Mouse (Mus musculus) lung, adult 2 months (tissue): ENCODE measurements at regions not wholly inside any gene's neighbourhood (a gene's known extent, or its start where the extent isn't known, plus 50 kb on each side); places are given as distances from the start of the nearest gene placed in this dataset.

Experiments used
- DNase-seq: peaks from one replicate; pipeline ENCODE4 v3.0.0; 2022
- H3K4me1 ChIP-seq: fragments of 200-500 bp; 2 replicates; pipeline ENCODE4 v1.6.1; 2011; ENCODE audit warnings: low read length; ENCODE audit not compliant: control insufficient read depth, insufficient read depth
- H3K4me3 ChIP-seq: fragments of 200-500 bp; replicated peaks from 2 replicates; pipeline ENCODE3; 2011; ENCODE audit warnings: low read depth, mild to moderate bottlenecking, control low read depth, low read length; ENCODE audit errors: extremely low read depth
- CTCF ChIP-seq: fragments of 200-500 bp; IDR thresholded peaks from 2 replicates; pipeline ENCODE4 v1.5.1; 2011; ENCODE audit warnings: mild to moderate bottlenecking, low read length, control low read depth; ENCODE audit not compliant: insufficient read depth
- POLR2A ChIP-seq: fragments of 200-500 bp; IDR thresholded peaks from 2 replicates; pipeline ENCODE4 v1.6.1; 2011; ENCODE audit warnings: low read depth, mild to moderate bottlenecking, control low read depth, low read length, borderline replicate concordance; ENCODE audit errors: extremely low read depth
- WGBS: fragments of 180-500 bp; shearing (Covaris S2); methylation state at CpG from one replicate; pipeline ENCODE4 v1.1.7; 2018; 5-methylcytosine and 5-hydroxymethylcytosine counted together

DNA sequence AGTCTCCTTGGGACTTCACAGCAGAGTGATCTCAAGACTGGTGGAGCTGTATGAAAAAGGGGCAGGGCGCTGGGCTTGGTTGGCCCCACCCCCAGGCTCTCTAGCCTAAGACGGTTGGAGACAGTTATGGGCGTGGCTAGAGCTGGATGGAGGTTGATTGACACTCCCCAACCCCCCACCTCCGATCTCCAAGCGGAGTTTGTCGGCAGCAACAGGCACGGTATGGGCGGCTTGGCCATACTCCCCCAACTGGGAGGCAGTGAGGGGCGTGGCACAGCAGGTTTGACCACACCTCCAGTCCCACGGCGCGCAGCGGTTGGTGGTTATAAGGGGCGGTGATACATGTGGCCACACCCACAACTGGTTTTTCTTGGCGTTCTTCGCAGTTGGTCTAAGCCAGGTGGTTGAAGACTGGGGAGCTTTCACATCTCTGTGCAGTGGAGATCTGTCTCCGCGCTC lies 120.8 kb upstream of the Lemd2 start:
- 5% methylated on average over 18 of the region's 18 CpGs for WGBS
- Histone ChIP-seq H3K4me1 (0 out of 2 replicates have a peak, but pooled peaks cover 4% of the 10 kb centered on the region), H3K4me3 (no peak overlapping the region)
- TF ChIP-seq POLR2A (no peak), CTCF (no peak)
- DNase-seq: peak; percentile 48

GRCm38 (mm10) chr17:27323513-27323912 lies 119.2 kb upstream of the Lemd2 start:
- Histone ChIP-seq H3K4me3 (no peak overlapping the region), H3K4me1 (0 out of 2 replicates have a peak, but pooled peaks cover 4% of the 10 kb centered on the region)
- no peak for TF ChIP-seq POLR2A
- no peak for TF ChIP-seq CTCF
- WGBS: 37% methylated on average over 2 of the region's 2 CpGs
- DNase-seq: no peak

GRCm38 (mm10) chr17:27322891-27323509 lies 118.7 kb upstream of the Lemd2 start:
- TF ChIP-seq CTCF (no peak), POLR2A (no peak)
- 47% methylated on average over 6 of the region's 6 CpGs for WGBS

GRCm38 (mm10) chr17:27318969-27319695 lies 114.9 kb upstream of the Lemd2 start:
- Histone ChIP-seq H3K4me1 (no peaks in the 10 kb centered on the region), H3K4me3 (no peak overlapping the region)
- TF ChIP-seq POLR2A (no peak), CTCF (no peak)
- DNase-seq: no peak
- WGBS: 69% methylated on average over 7 of the region's 7 CpGs

More at GRCm38 (mm10) chr17:27322891-27323509, 118.7 kb upstream of the Lemd2 start:
- DNase-seq: no peak
- 0 out of 2 replicates have a peak, but pooled peaks cover 4% of the 10 kb centered on the region for H3K4me1 ChIP-seq
- no peak overlapping the region for H3K4me3 ChIP-seq

DNA sequence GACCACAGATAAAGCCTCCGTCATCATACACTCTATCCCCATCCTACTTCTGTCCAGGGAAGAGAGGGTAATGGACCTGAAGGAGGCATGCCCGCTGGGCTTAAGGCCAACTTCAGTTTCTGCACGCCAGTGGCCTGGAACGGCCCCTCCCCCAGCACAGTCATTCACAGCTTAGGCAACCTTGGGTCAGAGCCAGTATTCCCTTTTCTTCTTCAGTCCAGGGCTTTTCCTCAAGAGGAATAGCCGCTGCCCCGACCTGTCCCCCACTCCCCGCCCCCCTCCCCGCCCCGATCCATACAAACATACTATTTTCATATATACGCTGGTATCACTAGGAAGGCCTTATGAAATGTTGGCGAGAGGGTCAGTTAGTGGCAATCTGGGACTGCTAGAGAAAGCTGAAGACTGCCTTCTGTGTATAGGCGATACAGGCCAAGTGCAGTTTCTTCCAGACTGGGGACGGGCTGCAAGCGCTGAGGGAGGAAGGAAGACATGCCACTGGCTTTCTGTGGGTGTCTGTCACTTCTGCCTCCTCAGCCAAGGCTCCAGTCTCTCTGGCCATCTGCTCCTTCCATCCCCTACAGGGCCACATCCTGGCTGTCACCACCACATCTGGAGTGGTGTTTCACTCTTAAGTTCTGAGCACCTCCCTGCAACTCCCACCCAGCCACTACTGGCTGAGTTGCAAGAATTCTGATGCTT lies 113.5 kb upstream of the Lemd2 start:
- WGBS: 30% methylated on average over 14 of the region's 14 CpGs
- no peak for TF ChIP-seq CTCF
- no peak for TF ChIP-seq POLR2A
- Histone ChIP-seq H3K4me3 (no peak overlapping the region), H3K4me1 (no peaks in the 10 kb centered on the region)
- DNase-seq: peak; percentile 65

- TF ChIP-seq POLR2A (no peak), CTCF (no peak)
- Histone ChIP-seq H3K4me3 (no peak overlapping the region), H3K4me1 (no peaks in the 10 kb centered on the region)
- WGBS: 73% methylated on average over 21 of the region's 21 CpGs
- no peak for DNase-seq
Measured at GRCm38 (mm10) chr17:27316711-27317575, 112.7 kb upstream of the Lemd2 start.

GRCm38 (mm10) chr17:27315947-27316628 lies 111.8 kb upstream of the Lemd2 start:
- Histone ChIP-seq H3K4me3 (no peak overlapping the region), H3K4me1 (no peaks in the 10 kb centered on the region)
- WGBS: 77% methylated on average over 11 of the region's 11 CpGs
- TF ChIP-seq CTCF (no peak), POLR2A (no peak)
- no peak for DNase-seq

GRCm38 (mm10) chr17:27315428-27315827 lies 111.2 kb upstream of the Lemd2 start:
- TF ChIP-seq CTCF (no peak), POLR2A (no peak)
- no peak for DNase-seq
- H3K4me1 ChIP-seq: no peaks in the 10 kb centered on the region
- no peak overlapping the region for H3K4me3 ChIP-seq
- whole genome bisulfite sequencing: 64% methylated on average over 3 of the region's 3 CpGs
